Mouse (Mus musculus): ENCODE data around the gene Sgcd.

Sgcd gene

DNA sequence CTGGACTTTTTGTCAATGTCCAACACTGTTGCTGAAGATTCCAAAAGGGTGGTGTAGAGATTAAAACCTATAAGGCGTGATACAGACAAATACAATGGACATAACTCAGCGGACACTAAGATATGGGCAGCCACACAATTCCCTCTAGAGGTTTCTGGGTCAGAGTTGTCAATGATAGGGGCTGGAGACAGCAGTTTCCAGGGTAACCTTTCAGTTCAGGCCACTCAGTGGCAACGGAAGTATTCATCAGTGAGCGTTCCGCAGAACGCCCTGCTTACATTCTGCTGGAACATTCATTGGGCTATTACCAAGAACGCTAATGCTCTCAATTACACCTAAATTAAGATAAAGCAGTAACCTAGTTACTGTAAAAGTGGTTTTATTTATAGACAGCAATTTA is 738.5 kb downstream of the Sgcd start:
- DNase-seq = no peak

DNA sequence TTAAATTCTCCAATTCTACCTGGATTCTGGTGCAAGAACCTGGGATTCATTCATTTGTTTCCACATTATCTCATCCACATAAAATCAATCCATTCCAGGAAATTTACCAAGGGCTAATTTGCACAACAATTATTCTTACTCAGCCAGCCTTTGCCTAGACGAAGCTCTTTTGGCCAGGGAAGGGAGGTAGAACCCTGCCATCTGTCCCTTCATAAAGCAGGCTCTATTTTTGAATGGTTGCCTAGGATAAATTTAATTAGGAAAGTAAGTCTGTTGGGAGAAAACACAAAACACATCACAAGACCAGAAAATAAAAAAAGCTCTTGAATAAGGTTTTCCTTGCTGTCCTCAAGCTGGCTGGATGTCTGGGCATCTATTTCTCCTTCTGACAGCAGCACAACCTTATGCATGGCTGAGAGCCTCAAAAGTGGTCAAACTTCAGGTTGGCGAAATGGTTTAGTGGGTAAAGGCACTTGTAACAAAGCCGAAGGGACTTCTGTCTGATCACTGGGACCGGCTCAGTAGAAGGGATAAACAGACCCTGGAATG is 740.4 kb downstream of the Sgcd start:
- DNase-seq = no peak

- no peak for DNase-seq
Measured at GRCm38 (mm10) chr11:47247703-47248344, 740.9 kb downstream of the Sgcd start.

- no peak for DNase-seq
Measured at GRCm38 (mm10) chr11:47242401-47242800, 746.4 kb downstream of the Sgcd start.

- DNase-seq = no peak
Measured at GRCm38 (mm10) chr11:47228222-47228621, 760.5 kb downstream of the Sgcd start.

GRCm38 (mm10) chr11:47224148-47224547 is 764.6 kb downstream of the Sgcd start:
- no peak for DNase-seq

- no peak for DNase-seq
Measured at GRCm38 (mm10) chr11:47211531-47211930, 777.2 kb downstream of the Sgcd start.

DNA sequence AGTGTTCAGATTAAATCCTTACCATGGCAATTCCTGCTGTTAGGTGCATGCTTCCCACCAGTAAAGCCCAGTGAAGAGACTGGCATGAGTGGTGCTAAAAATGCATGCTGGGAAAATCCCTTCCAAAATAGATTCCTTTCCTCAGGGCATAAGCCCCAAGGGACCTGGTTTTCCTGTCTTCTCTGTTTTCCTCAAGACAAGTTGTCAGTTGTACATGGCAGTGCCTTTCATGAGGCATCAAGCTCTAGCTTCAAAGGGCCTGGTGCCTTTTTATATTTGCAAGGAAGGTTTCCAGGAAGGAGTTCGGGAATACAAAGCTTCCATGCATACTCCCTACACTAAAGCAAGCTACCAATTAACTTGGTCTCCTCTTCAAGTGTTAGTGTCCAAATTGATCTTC is 782.3 kb downstream of the Sgcd start:
- DNase-seq = no peak

GRCm38 (mm10) chr11:47199106-47199505 is 789.7 kb downstream of the Sgcd start:
- DNase-seq = no peak

DNA sequence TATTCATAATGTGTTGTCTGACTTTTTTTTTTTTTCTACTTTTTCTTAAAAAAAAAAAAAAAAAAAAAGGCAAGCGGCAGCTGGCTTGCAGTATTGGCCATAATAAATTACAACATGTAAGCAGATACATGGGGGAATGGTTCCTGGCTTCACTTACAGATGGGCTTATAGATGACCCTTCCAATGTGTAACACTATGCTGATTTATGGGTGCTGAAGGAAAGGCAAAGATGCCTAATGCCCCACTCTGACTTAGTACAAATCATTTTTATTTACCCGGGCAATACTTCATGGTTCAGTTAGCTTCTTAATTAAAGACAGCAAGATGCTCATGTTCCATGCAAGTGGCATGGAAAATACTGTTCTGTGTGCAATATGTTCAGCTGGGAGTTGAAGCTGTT is 800.2 kb downstream of the Sgcd start:
- DNase-seq = no peak

GRCm38 (mm10) chr11:47174977-47175376 is 813.8 kb downstream of the Sgcd start:
- no peak for DNase-seq

DNA sequence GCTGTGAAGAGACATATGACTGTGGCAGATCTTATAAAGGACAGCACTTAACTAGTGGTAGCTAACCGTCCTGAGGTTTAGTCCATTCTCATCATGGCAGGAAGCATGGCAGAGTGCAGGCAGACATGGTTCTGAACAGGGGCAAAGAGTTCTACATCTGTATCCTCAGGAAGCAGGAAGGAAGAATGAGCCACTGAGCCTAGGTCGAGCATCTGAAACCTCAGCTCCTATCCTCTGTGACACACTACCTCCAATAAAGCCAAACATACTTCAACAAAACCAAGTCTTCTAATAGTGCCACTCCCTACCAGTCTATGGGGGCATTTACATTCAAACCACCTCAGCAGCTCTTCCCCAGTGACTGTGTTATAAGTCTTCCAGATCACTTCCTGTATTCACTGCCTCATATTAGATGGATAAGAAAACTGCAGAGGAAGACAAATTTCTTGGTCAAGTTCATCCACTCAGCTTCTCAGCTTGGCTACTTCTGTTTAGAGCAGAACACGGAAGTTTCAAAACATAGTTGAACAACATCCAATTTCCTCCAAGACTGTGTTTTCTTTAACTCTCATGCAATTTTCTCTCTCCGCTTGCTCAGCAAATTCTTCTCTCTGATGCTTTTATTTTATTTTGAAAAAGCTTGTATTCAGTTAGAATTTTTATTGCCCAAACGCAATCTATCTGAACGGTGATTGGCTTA is 817.7 kb downstream of the Sgcd start:
- no peak for DNase-seq

DNA sequence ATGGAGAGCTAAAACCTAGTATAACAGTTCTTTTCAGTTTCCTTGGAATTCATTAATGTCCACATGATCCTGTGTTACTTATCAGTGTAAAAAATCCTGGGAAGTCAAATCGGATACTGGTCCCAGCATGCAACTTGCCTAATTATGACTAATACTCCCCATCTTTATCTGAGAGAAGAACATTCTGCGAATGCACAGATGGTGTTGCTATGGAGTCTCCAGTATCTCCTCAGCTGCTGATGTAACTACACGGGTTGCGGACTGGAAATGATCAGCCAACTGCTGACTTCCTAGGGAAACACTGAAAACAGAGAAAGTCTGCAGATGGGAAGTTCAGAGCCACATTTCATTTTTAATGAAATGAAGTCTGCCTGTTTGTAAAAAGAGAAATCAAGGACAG is 821.4 kb downstream of the Sgcd start:
- DNase-seq = no peak

DNA sequence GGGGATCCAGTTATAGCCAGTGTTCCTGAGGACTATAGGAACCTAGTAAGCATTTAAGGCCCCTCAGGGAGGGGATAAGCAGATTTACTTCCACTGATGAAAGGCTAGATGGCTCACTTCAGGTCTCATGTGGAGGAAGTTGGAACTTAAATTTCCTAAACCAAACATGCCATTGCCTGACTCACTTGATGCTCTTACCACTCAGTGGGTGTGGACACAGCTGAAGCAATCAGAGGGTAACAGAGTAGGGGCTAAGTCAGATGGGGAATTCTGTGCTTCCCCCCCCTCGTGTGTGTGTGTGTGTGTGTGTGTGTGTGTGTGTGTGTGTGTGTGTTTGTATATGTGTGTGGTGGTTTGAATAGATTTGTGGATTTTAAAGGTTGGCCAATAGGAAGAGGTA is 830.7 kb downstream of the Sgcd start:
- no peak for DNase-seq

GRCm38 (mm10) chr11:47156730-47157693 is 831.8 kb downstream of the Sgcd start:
- DNase-seq = no peak

- DNase-seq = no peak
Measured at GRCm38 (mm10) chr11:47154837-47155430, 833.8 kb downstream of the Sgcd start.

DNA sequence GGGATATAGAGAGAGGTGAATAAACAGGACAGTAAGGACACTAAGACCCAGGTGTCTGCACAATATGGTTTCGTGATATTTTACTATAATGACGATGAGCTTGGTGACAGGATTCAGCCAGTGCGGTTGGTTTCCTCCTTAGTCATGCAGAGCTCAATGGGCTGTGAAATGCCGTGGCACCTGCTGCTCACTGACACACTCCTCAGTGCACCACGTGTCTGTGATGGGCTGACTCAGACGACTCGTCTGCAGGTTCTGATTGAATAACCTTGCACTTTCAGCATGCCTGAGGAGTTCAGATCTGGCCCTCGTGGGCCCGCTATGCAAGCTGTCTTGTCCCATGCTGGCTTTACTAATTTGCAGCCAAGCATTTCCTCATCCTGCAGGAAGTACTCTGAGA is 839.2 kb downstream of the Sgcd start:
- DNase-seq = no peak

- no peak for DNase-seq
Measured at GRCm38 (mm10) chr11:47139867-47140266, 848.9 kb downstream of the Sgcd start.

- DNase-seq = no peak
Measured at GRCm38 (mm10) chr11:47139271-47139670, 849.5 kb downstream of the Sgcd start.

GRCm38 (mm10) chr11:47132410-47132809 is 856.4 kb downstream of the Sgcd start:
- DNase-seq = no peak

DNA sequence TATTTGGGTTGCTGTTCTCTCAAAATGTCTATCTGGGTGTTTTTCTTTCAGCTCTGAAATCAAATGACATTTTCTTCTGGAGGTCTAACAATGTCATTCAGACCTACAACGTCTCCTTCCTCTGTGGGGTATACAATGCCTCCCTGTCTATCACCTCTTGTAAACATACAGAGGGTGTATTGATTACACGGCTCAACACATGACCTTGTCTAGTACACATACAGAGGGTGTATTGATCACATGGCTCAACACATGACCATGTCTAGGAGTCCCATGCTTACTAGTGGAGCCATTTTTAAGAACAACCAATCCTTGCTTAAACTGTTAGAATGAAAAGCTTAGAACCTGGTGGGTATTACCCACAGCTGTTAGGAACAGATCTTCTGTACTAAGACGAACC is 858.3 kb downstream of the Sgcd start:
- no peak for DNase-seq

GRCm38 (mm10) chr11:47129992-47130391 is 858.8 kb downstream of the Sgcd start:
- DNase-seq = no peak

- no peak for DNase-seq
Measured at GRCm38 (mm10) chr11:47129166-47129565, 859.6 kb downstream of the Sgcd start.

All from right cerebral cortex, postnatal 4 days (tissue).